Mouse (Mus musculus) hematopoietic stem cell, adult 5-6 weeks (primary cell): ENCODE measurements at regions not wholly inside any gene's neighbourhood (a gene's known extent, or its start where the extent isn't known, plus 50 kb on each side); places are given as distances from the start of the nearest gene placed in this dataset.
A peak's percentile ranks its signal among the peaks of the same experiment; 100 is the strongest.

Source experiments
- ATAC-seq, 2 experiments: fragments of 125-278 bp in 1 of 2; replicated peaks in 1 of 2; 2 replicates each; pipeline ENCODE4 v1.8.0; 2016 to 2017; ENCODE audit warnings: inconsistent platforms in 2 of 2, mild to moderate bottlenecking in 2 of 2, moderate number of reproducible peaks in 2 of 2, low read depth in 1 of 2, moderate TSS enrichment in 1 of 2; ENCODE audit not compliant: low FRiP score in 2 of 2, poor library complexity in 2 of 2, severe bottlenecking in 2 of 2, insufficient read depth in 1 of 2, low TSS enrichment in 1 of 2

DNA sequence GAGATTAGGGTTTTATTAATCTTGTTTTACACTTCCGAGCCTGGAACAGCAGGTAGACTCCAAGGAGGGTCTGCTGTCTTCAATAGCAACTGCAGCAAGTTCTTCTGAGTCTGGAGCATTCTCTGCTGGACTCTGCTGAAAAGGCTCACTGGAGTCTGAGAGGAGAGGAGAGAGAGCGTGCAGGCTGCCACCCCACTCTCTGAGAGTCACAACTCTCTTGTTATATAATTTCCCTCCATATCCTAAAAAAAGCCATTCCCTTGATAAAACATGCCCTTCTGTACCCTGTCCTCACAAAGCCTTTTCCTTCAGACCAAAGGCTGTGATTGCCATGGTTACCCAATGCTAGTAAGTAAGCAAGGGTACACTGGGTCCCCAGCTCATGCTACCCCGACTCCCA lies 249.4 kb upstream of the Nrp1 start:
- ATAC-seq = no peak

DNA sequence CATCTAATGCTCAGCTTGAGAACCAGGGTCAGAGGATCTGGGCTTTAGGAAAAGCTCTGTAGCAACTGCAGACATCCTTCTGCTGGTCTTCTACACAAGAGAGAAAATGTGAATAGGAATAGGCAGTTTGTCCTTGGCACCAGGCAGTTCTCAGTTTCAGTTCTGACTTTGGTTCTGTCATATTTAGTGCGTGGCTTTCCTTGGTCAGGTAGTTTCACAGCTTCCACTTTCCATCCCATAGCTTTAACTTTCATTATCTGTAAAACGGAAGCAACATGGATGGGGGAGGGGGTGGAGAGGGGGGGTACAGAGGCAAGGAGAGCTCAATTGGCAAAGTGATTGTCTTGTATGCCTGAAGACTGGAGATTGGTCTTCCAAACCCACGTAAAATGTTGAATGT lies 247.3 kb upstream of the Nrp1 start:
- peak in 1 of 2 experiments; percentile 32; a peak in 1 of 4 replicates for ATAC-seq

DNA sequence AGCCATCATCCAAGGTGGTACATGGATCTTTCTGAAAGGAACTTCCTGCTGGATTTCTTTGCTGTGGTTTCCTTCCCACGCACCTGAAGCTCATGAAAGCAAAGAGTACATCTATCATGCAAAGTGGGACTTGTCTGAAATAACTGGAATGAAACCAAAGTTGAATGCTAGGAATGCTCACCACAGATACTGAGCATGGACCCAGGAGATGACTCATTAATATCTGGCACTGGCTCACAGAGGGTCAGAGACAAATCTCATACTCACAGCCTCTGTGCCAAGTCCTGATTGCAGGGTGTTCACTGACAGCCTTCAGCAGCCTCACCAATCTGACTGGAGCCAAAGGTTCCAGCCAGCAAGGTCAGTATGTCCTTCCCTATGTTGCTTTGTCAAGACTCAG lies 245.3 kb upstream of the Nrp1 start:
- ATAC-seq = no peak

DNA sequence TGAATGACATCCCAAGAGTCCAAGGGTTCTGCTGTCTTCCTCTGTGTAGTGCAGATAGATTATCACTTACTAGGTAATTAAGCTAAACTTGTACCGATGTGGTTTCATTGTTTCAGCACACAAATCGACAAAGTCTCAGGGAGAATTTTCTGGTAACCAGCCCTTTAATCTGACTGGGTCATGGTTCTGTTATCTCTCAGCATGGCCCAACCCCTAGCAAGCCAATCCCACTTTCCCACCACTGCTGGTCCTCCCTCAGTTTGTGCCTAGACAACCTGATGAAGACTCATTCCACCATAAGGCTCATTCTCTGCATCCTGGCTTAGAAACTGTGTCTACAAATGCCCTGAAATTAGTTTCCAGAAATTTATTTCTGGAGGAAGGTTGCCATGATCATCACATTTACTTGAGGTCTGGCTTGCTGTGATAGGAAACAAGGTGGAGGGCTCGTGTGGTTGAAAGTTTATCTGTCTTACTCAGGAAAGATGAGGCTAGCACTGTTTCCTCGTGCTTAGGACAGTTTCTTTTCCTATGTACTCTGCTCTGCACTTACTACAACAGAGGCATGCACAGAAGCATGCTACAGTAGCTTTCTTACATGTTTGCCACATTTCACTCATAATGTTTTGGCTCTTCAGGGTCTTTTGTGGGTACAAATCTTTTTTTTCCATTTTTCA lies 217.0 kb upstream of the Nrp1 start:
- no peak for ATAC-seq

DNA sequence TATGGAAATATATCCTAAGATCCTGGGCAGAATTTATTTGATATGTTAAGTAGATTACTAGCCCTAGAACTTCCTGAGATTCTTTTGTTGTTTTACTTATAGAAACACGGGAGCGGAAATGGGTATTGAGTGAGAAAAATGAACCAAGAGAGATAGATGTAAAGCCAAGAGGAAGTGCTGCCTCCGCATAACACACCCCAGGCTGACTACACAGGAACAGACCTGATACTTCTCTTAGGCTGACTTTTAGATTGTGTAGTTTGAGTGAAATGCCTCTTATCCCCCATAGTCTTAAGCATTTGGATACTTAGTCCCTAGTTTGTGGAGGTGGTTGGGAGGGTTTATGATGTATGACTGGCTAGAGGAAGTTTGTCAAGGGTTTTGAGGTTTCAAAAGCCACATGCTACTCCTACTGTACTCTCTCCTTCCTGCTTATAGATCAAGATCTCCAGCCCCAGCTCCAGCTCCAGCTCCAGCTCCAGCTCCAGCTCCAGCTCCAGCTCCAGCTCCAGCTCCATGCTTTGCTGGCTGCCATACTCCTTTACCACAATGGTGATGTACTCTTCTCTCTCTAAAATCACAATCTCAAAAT lies 210.0 kb upstream of the Nrp1 start:
- ATAC-seq = peak; percentile 91 to 93

DNA sequence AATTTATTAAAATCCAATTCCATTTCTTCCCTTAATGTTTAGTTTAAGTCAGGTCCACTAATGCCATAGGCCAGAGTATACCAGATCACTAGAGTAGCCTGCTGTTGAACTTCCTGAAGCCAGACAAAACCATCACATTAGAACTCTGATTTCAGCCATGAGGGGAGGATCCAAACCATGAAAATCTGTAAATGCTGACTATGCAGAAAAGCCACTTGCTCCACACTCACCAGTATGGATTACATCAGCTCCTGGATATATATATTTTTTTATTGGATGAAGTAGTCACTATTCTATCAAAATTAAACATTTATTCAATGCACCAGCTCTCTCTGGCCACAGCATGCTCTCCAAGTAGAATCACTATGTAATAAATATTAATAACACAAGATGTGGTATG lies 202.8 kb upstream of the Nrp1 start:
- no peak for ATAC-seq

DNA sequence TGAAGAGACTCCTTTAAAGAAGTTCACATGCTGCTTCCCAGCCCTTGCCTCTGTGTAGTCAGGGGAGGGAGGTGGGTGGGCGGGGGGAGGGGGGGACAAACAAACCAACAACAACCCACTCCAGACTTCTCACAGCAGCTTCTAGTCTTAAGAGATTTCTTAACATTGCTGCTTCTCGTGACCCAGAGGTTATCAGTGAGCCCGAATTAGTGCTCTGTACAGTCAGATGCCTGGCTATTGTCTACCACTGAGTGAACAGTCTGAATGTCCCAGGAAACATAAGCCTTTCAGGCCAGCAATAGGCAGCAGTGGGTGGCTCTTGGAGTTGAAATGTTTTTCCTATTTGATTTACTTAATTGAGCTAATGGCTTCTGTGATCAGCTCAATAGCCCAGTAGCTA lies 202.2 kb upstream of the Nrp1 start:
- ATAC-seq = no peak

DNA sequence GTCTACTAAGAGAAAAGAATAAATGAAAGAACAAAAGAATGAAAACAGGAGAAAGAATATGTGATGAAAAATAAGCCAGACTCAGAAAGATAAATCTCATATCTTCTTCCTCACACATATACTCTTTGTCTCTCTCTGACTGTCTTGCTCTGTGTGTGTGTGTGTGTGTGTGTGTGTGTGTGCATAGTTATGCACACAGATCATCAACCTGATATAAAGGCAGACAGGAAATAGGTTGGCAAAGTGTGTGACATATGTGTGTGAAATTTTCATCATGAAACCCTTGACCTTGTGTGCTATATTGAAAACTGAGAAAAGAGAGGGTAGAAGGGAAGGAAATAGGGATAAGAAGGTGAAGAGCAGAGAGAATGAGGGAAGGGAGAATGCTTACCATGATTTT lies 195.5 kb upstream of the Nrp1 start:
- no peak for ATAC-seq

DNA sequence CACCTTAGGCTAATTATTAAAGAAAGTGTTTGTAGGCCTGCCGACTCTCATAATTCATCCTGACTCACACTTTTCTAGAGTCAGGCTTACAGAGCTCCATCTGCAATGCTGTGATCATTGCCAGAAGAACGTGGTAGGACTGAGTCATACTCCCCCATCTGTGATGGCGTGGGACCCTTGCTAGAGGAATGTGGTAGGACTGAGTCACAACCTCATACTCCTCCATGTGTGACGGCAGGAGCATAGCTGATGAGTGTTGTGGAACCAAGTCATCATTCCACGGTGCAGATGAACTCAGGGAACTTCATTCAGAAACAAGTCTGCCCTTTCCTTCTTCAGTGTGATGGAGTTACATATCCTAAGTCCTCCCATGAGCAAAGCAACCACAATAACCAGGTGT lies 193.4 kb upstream of the Nrp1 start:
- ATAC-seq = no peak

DNA sequence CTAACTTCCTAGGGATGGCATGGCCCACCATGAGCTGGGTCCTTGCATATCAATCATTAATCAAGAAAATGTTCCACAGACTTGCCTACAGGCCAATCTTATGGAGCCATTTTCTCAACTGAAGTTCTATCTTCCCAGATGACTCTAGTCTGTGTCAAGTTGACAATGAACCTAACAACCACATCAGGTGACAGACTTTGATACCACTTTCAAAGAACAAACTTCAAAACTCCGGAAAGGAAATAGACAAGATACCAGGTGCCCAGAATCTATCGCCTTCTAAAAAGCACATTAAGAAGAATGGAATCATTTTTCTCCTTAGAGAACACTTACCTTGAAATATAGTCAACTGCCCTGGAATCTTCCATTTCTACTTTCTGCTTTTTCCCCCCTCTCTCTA lies 192.8 kb upstream of the Nrp1 start:
- ATAC-seq = no peak

DNA sequence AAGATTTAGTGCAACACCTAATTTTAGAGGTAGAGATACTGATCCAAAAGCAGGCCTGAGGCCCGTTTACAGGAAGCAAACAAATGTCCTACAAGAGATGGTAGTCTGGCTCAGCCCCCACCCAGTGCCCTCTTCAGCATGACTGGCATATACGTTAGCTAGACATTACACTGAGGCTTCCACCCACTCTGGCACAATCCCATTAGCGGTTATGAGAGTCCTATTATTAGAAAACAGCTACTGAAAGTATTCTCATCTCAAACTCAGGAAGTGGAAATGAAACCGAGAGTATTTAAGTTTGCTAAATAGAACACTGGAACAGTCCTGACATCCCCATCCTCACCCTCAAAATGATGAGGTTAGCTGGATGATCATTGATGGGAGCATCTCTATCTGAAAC lies 192.3 kb upstream of the Nrp1 start:
- peak; percentile 45 to 53; a peak in 3 of 4 replicates for ATAC-seq

DNA sequence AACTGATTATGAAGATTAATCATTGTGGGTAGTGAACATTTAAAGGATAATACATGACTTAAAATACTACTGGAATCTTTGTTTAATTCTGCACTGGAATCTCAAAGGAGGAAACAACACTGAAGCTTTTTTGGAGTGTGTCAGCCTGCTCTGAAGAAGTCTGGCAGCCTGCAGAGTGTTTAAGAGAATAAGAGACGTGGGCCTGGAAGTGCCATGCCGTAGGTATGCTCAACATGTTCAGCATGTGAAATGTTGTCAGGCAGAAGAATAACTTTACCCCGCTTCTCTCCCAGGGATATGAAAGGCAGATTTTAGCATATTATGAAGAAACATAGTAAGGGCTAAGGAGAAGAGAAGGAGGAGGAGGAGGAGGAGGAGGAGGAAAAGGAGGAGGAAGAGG lies 189.6 kb upstream of the Nrp1 start:
- ATAC-seq = no peak

DNA sequence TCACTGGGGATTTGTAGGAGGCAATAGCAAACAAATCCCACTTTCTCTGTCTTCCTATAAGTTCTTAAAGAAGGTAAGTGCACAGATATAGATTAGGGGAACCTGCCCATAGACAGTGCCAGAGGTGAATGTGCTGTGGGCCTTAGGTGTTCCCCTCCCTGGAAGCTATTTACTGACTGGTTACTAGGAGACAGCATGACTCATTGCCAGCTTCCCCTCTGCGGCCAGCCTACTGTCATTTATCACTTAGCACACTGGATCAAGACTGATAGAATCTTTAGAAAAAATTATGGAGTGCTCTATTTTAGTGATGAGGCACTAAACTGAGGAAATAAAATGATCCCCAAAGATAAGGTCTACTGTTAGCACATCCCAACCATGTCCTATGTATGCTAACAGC lies 187.3 kb upstream of the Nrp1 start:
- ATAC-seq = peak; percentile 86 to 93

DNA sequence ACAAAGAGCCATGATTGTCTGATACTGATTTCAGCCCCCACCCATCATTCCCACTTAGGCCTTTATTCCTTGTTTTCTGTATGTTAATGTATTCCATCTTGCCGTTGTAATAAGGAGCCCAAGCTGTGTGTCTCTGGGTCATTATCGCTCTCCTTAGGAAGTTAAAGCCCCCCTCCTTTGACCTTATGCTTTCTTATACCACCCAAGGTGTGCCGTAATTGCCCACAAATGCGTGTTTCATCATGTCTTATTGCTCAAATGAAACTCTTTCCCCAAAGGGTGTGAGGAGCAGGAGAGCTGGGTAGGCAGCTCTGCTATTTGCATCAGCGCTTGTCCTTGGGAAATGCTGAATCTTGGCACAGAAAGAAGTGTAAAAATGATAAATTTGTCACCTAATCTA lies 178.2 kb upstream of the Nrp1 start:
- no peak for ATAC-seq

DNA sequence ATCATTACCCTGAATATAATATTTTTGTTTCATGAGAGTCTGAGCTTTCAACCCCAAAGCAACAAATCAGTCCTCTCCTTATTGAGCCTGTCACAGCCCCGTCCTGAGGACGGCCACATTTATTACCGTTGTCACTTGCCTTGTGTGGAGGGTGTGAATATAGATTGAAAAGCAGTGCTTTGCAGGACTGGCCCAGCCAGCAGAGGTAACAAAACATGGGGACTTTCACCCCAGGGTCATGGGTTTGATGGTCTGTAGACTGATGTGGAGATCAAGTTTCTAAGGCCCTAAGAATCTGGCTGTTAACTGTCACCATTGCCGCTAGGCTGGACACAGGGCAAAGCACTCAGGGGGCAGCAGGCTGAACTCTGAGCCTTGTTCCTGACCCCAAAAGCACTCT lies 175.3 kb upstream of the Nrp1 start:
- ATAC-seq = no peak

DNA sequence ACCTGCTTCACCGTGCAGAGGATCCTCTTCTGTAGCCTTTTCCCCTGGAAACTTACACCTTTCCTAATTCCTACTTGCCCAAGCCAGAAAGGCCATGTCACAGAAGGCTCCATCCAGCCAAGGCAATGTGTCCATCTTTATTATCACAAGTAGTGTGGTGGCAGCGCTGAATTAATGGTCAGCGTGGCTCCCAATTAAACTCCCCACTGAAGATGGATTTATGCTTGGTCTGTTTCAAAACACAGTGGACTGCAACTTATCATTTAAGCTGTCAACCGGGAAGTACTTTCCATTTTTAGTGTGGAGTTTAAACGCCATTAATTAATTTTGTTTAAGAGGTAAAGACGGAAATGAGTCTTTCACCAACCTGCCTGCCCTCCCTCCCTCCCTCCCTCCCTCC lies 170.1 kb upstream of the Nrp1 start:
- ATAC-seq = no peak

DNA sequence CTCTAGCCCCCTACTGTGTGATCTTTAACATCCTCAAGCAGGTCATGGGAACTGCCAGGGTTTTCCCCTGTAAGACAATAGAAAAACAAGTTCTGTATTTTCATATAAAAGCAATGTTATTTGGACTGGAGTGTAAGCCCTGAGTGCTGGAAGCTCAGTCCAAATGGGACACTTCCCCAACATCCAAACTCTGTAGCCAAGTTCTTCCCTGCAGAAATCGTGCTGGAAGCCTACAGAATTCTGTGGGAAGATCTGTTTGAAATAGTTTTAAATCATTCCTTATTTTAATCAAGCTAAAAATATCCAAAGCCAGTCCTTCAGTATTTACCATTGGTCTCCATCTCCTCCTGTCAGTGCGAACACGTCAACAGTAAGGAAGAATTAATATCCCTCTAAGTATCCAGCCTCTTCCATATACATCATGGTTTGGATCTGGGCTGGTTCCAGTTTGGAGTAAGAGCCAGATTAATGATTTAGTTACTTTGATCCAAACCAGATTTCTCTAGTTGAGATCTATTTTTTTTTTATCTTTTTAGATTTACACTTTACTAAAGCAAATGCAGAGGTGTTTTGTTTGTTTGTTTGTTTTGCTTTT lies 165.0 kb upstream of the Nrp1 start:
- no peak for ATAC-seq

DNA sequence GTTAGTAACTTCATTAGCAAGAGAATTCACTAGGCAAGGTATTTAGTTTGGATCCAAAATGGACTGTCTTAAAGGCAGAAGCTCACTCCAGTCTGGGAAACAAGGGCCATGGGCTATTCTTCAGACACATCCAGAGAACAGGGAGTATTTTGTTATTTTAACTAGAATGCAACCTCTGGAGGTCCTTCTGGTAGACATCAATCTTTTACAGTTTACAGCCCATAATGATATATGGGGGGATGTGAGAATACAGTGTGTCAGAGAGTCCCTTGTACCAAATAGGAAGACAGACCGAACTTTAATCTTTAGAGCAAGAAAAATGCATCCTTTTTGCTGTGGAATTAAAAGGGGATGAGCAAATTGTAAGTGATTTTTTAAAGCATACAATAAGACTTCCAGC lies 157.6 kb upstream of the Nrp1 start:
- no peak for ATAC-seq

DNA sequence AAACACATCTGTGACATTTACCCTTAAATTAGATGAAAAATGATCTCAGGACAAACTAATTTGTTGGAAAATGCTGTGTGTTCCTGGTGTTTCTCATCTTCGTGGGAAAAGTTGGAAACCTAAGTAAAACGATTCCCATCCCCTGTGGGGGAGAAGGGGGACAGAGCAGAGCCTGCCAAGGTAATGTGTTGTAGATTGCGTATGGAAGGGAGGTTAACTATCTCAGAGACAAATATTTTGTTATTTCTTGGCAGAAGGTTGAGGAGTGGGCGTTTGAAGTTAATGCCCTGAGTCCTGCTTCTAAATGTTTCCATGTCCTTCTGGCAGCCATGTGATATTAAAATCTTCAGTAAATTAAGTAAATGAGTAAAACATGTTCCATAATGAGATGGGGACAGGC lies 156.8 kb upstream of the Nrp1 start:
- ATAC-seq = no peak
